Mouse (Mus musculus) liver, postnatal 0 days (tissue): ENCODE measurements around the gene Cd99l2.

Source experiments
- CTCF ChIP-seq: sonication (generic); IDR thresholded peaks from 2 replicates; pipeline ENCODE4 v1.5.1; 2016; ENCODE audit warnings: antibody characterized with exemption, low read depth
- EP300 ChIP-seq: IDR thresholded peaks from 2 replicates; pipeline ENCODE4 v1.6.1; 2016; ENCODE audit warnings: antibody characterized with exemption, low read depth, mild to moderate bottlenecking

GRCm38 (mm10) chrX:71482244-71482643 lies 10.4 kb downstream of the Cd99l2 start:
- TF ChIP-seq CTCF (no peak), EP300 (no peak)
